Mouse (Mus musculus): ENCODE measurements around the gene Tmbim7. TPM values are rescaled to one million over a fixed set of nuclear protein-coding genes. Genes with fewer than 3 reads are reported as not detected.

The Tmbim7 gene
- polyA plus RNA-seq (2014; fragmentation: Illumina TruSeq; extraction: RNeasy Lipid Tissue Mini Kit (QIAGEN cat#74804); ENCODE audit: low read depth, low replicate concordance): not detected

GRCm38 (mm10) chr5:3650881-3651280 is at the start of gene Tmbim7:
Gene Tmbim7 (plus strand): TSS chr5:3651181.

GRCm38 (mm10) chr5:3657085-3657484 is 6.1 kb downstream of the Tmbim7 start, which contains the start of gene Gatad1:
Gene Gatad1 (minus strand): TSS chr5:3657185.

Other genes starting within 250 kb of the Tmbim7 start
- 18.5 TPM for gene Fam133b, start 107.3 kb upstream of the Tmbim7 start, polyA plus RNA-seq (2014; fragmentation: Illumina TruSeq; extraction: RNeasy Lipid Tissue Mini Kit (QIAGEN cat#74804); ENCODE audit: low read depth, low replicate concordance)
- 2.2 TPM for gene 1700109H08Rik, start 79.6 kb upstream of the Tmbim7 start, polyA plus RNA-seq (2014; fragmentation: Illumina TruSeq; extraction: RNeasy Lipid Tissue Mini Kit (QIAGEN cat#74804); ENCODE audit: low read depth, low replicate concordance)
- gene Pex1, start 55.1 kb upstream of the Tmbim7 start, polyA plus RNA-seq (2014; fragmentation: Illumina TruSeq; extraction: RNeasy Lipid Tissue Mini Kit (QIAGEN cat#74804); ENCODE audit: low read depth, low replicate concordance): 38.4 TPM
- 9.6 TPM for gene Rbm48, start 54.6 kb upstream of the Tmbim7 start, polyA plus RNA-seq (2014; fragmentation: Illumina TruSeq; extraction: RNeasy Lipid Tissue Mini Kit (QIAGEN cat#74804); ENCODE audit: low read depth, low replicate concordance)
- 94.6 TPM for gene Gatad1, start 6.0 kb downstream of the Tmbim7 start, polyA plus RNA-seq (2014; fragmentation: Illumina TruSeq; extraction: RNeasy Lipid Tissue Mini Kit (QIAGEN cat#74804); ENCODE audit: low read depth, low replicate concordance)
- gene Ankib1, start 151.7 kb downstream of the Tmbim7 start, polyA plus RNA-seq (2014; fragmentation: Illumina TruSeq; extraction: RNeasy Lipid Tissue Mini Kit (QIAGEN cat#74804); ENCODE audit: low read depth, low replicate concordance): 16.4 TPM
- 31.5 TPM for gene Krit1, start 152.0 kb downstream of the Tmbim7 start, polyA plus RNA-seq (2014; fragmentation: Illumina TruSeq; extraction: RNeasy Lipid Tissue Mini Kit (QIAGEN cat#74804); ENCODE audit: low read depth, low replicate concordance)
- not detected for gene Lrrd1, start 194.0 kb downstream of the Tmbim7 start, polyA plus RNA-seq (2014; fragmentation: Illumina TruSeq; extraction: RNeasy Lipid Tissue Mini Kit (QIAGEN cat#74804); ENCODE audit: low read depth, low replicate concordance)
- gene Mterf1a, start 242.8 kb downstream of the Tmbim7 start, polyA plus RNA-seq (2014; fragmentation: Illumina TruSeq; extraction: RNeasy Lipid Tissue Mini Kit (QIAGEN cat#74804); ENCODE audit: low read depth, low replicate concordance): 6.1 TPM